Mouse (Mus musculus): ENCODE measurements around the gene Kri1. TPM values are rescaled to one million over a fixed set of nuclear protein-coding genes. Genes with fewer than 3 reads are reported as not detected.

Kri1 gene
- polyA plus RNA-seq, 1 experiment from 2014 or later: 7.2 TPM

DNA sequence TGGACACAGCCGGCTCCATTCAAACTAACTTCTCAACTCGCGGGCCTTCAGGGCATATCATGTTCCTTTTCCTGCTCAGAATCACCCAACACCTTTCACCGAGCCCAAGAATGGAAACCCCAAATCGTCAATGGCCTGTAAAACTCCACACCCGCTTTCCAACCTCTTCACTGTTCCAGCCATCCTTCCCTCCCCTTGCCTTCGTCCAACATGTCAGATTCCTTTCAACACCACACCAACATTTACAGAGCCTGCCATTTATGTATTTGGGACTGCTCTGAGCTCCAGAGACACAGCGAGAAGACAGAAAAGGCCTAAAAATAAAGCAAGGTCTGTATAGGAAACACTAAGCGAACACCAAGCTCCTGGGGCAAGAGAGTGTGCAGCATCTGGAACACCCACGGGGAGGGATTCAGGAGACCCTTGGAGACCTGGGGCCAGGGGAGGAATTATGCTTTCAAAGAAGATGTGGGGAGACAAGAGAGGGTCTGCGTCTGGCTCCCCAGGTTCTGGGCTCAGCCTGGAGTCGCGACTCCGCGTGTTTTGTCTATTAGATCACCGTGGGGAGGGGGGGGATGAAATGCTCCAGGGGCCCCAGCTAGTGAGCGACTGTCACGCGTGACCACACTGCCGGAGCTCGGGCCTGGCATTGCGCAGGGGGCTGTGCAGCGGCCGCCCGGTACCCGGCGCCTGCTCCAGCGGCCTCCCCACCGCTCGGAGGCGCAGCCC is 49.6 kb downstream of the Kri1 start:
- Histone ChIP-seq H3K27ac (ENCODE audit: low read depth, low read length) (peak overlapping the region; percentile 97), H3K4me3 (ENCODE audit: low read depth, low read length) (peak overlapping the region; percentile 94), H3K27me3 (replicated peaks; ENCODE audit: control insufficient read depth, insufficient read depth, low read length) (peaks cover 6% of the 10 kb centered on the region; the same call in 1 of the 2 replicates), H3K9me3 (ENCODE audit: control insufficient read depth) (no peaks in the 10 kb centered on the region), H3K9ac (ENCODE audit: low read depth, low read length) (peak overlapping the region; percentile 92), H3K4me2 (replicated peaks; ENCODE audit: low read depth) (peak overlapping the region; percentile 87), H3K36me3 (ENCODE audit: control insufficient read depth, insufficient read depth) (peaks cover 28% of the 10 kb centered on the region), H3K4me1 (replicated peaks; ENCODE audit: control insufficient read depth, insufficient read depth, low read length) (peaks cover 11% of the 10 kb centered on the region; the same call in 1 of the 2 replicates)
- WGBS: 1% methylated on average over 24 of the region's 31 CpGs
- ATAC-seq: no peak
- TF ChIP-seq CTCF (IDR thresholded peaks at IDR 0.05; ENCODE audit: low read depth): no peak

DNA sequence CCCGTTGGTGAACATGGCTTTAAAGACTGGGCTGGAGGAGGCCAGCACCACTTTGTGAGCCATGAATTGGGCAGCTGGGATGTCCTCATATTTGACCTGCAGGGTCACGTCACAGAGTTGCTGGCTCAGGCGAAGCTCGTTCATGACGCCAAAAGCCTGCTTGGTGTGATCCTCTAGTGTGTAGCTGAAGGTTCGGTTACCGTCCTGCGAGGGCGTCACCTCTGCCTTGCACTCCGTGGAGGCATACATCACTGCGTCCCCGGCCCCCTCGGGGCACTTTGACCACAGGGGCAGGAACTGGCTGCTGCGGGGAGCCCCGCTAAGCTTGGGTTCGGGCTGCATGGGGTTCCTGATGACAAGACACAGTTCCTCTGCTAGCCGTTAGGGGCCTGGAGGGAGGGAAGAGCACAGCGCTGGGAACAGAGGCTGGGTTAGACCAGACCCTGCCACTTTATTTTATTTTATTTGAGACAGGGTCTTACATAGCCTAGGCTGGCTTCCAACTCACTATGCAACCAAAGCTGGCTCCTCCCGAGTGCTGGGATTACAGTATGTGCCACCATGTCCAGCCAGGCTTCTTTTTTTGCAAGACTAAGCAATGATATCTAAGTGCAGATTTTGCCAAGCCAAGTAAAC is 50.3 kb downstream of the Kri1 start:
- Histone ChIP-seq H3K4me1 (replicated peaks; ENCODE audit: control insufficient read depth, insufficient read depth, low read length) (peaks cover 11% of the 10 kb centered on the region; the same call in 1 of the 2 replicates), H3K36me3 (ENCODE audit: control insufficient read depth, insufficient read depth) (peaks cover 33% of the 10 kb centered on the region), H3K9me3 (ENCODE audit: control insufficient read depth) (no peaks in the 10 kb centered on the region), H3K9ac (ENCODE audit: low read depth, low read length) (peak overlapping the region; percentile 92), H3K27me3 (replicated peaks; ENCODE audit: control insufficient read depth, insufficient read depth, low read length) (peaks cover under 1% of the 10 kb centered on the region; the same call in 1 of the 2 replicates), H3K27ac (ENCODE audit: low read depth, low read length) (peak overlapping the region; percentile 97), H3K4me2 (replicated peaks; ENCODE audit: low read depth) (peak overlapping the region; percentile 87), H3K4me3 (ENCODE audit: low read depth, low read length) (peak overlapping the region; percentile 94)
- no peak for ATAC-seq
- TF ChIP-seq CTCF (IDR thresholded peaks at IDR 0.05; ENCODE audit: low read depth): peak; percentile 58
- 21% methylated on average over 19 of the region's 19 CpGs for WGBS

DNA sequence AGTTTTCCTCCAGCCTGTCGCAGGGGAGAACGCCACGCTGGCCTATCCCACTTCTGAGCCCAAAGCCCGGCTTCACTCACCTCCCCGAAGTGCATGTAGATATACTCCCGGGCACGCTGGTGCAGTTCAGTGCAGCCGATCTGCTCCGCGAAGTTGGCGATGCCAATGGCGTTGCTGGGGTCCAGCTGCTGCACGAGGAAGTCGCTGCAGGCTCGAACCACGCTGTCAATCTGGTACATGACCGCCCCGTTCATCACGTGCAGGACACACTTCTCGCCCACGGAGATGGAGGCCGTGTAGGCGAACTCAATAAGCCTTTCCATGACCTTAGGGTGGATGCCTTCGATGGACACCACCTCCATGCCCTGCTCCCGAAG is 50.8 kb downstream of the Kri1 start:
- H3K4me3 ChIP-seq (ENCODE audit: low read depth, low read length): peak overlapping the region; percentile 94
- WGBS: 82% methylated on average over 25 of the region's 25 CpGs
- H3K4me1 ChIP-seq (replicated peaks; ENCODE audit: control insufficient read depth, insufficient read depth, low read length): peaks cover 11% of the 10 kb centered on the region; the same call in 1 of the 2 replicates
- no peak for TF ChIP-seq CTCF (IDR thresholded peaks at IDR 0.05; ENCODE audit: low read depth)
- ATAC-seq: no peak
- no peaks in the 10 kb centered on the region for H3K27me3 ChIP-seq (replicated peaks; ENCODE audit: control insufficient read depth, insufficient read depth, low read length)
- peaks cover 33% of the 10 kb centered on the region for H3K36me3 ChIP-seq (ENCODE audit: control insufficient read depth, insufficient read depth)
- no peak overlapping the region for H3K9ac ChIP-seq (ENCODE audit: low read depth, low read length)
- no peaks in the 10 kb centered on the region for H3K9me3 ChIP-seq (ENCODE audit: control insufficient read depth)
- peak overlapping the region; percentile 87 for H3K4me2 ChIP-seq (replicated peaks; ENCODE audit: low read depth)
- 0 out of 2 replicates have a peak overlapping the region, but pooled peaks have one; percentile 97 for H3K27ac ChIP-seq (ENCODE audit: low read depth, low read length)

DNA sequence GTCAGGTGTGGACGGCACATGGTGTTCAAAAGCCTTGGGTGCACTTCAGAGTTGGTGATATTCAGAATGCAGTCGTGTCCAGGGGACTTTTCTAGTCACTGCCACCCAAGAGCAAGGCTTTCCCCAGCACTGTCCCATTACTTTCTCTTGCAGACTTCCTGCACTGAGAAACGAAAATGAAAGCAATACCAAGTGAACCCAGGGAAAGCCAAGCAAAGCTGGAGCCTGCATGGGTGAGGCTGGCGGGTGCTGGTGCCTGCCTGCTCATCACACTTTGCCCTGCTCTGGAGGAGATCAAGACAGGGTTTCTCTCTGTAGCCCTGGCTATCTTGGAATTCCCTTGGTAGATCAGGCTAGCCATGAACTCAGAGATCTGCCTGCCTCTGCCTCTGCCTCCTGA is 52.4 kb downstream of the Kri1 start:
- Histone ChIP-seq H3K4me2 (replicated peaks; ENCODE audit: low read depth) (0 out of 2 replicates have a peak overlapping the region, but pooled peaks have one; percentile 17), H3K9me3 (ENCODE audit: control insufficient read depth) (no peaks in the 10 kb centered on the region), H3K4me3 (ENCODE audit: low read depth, low read length) (no peak overlapping the region), H3K4me1 (replicated peaks; ENCODE audit: control insufficient read depth, insufficient read depth, low read length) (peaks cover 11% of the 10 kb centered on the region; the same call in 1 of the 2 replicates), H3K27me3 (replicated peaks; ENCODE audit: control insufficient read depth, insufficient read depth, low read length) (no peaks in the 10 kb centered on the region), H3K27ac (ENCODE audit: low read depth, low read length) (peak overlapping the region; percentile 54; the same call in 1 of the 2 replicates), H3K9ac (ENCODE audit: low read depth, low read length) (no peak overlapping the region), H3K36me3 (ENCODE audit: control insufficient read depth, insufficient read depth) (peaks cover 45% of the 10 kb centered on the region)
- ATAC-seq: peak; percentile 35
- 58% methylated on average over 4 of the region's 4 CpGs for WGBS
- TF ChIP-seq CTCF (IDR thresholded peaks at IDR 0.05; ENCODE audit: low read depth): no peak

DNA sequence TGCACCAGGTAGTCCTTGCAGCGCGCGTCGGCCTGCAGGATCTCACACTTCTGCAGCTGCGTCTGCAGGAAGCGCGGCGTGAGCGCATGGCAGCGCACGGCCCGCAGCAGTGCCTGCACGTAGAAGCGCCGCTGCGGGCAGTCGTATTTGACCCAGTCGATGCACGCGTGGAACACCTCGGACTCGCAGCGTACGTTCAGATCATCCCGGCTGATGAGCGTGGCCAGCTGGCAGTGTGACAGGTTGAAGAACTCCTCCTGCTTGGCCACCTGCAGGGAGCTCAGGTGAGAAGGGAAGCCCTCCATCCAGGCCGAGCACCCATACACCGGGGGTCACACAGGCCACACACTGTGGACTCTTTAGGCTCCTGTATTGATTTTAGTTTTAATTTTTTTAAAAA is 54.0 kb downstream of the Kri1 start:
- H3K4me2 ChIP-seq (replicated peaks; ENCODE audit: low read depth): no peak overlapping the region
- TF ChIP-seq CTCF (IDR thresholded peaks at IDR 0.05; ENCODE audit: low read depth): no peak
- H3K4me1 ChIP-seq (replicated peaks; ENCODE audit: control insufficient read depth, insufficient read depth, low read length): peaks cover 11% of the 10 kb centered on the region; the same call in 1 of the 2 replicates
- no peak for ATAC-seq
- H3K27ac ChIP-seq (ENCODE audit: low read depth, low read length): no peak overlapping the region
- peaks cover 57% of the 10 kb centered on the region for H3K36me3 ChIP-seq (ENCODE audit: control insufficient read depth, insufficient read depth)
- H3K27me3 ChIP-seq (replicated peaks; ENCODE audit: control insufficient read depth, insufficient read depth, low read length): no peaks in the 10 kb centered on the region
- 90% methylated on average over 28 of the region's 28 CpGs for WGBS
- no peak overlapping the region for H3K4me3 ChIP-seq (ENCODE audit: low read depth, low read length)
- no peak overlapping the region for H3K9ac ChIP-seq (ENCODE audit: low read depth, low read length)
- H3K9me3 ChIP-seq (ENCODE audit: control insufficient read depth): no peaks in the 10 kb centered on the region

DNA sequence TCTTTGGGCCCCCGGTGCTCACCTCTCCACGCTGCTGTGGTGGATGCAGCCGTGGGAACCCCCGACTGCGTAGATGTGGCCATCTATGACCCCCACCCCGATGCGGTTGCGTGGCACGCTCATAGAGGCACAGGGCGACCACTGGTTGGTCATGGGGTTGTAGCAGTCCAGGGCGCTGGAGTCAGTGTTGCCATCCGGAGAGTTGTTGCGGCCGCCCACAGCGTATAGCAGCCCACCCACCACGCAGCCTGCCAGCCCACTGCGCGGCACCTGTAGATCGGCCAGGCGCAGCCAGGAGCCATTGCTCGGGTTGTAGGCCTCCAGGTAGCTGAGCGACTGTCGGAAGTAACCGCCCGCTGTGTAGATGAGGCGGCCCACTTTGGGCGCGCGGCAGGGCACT is 54.4 kb downstream of the Kri1 start:
- Histone ChIP-seq H3K36me3 (ENCODE audit: control insufficient read depth, insufficient read depth) (peaks cover 57% of the 10 kb centered on the region), H3K4me1 (replicated peaks; ENCODE audit: control insufficient read depth, insufficient read depth, low read length) (peaks cover 11% of the 10 kb centered on the region; the same call in 1 of the 2 replicates), H3K9ac (ENCODE audit: low read depth, low read length) (no peak overlapping the region), H3K27me3 (replicated peaks; ENCODE audit: control insufficient read depth, insufficient read depth, low read length) (no peaks in the 10 kb centered on the region), H3K9me3 (ENCODE audit: control insufficient read depth) (no peaks in the 10 kb centered on the region), H3K27ac (ENCODE audit: low read depth, low read length) (no peak overlapping the region), H3K4me3 (ENCODE audit: low read depth, low read length) (no peak overlapping the region), H3K4me2 (replicated peaks; ENCODE audit: low read depth) (no peak overlapping the region)
- 94% methylated on average over 29 of the region's 29 CpGs for WGBS
- no peak for TF ChIP-seq CTCF (IDR thresholded peaks at IDR 0.05; ENCODE audit: low read depth)
- no peak for ATAC-seq

Data from intestine, postnatal 0 days (tissue).